Comparison of ENCODE assay signal across 13 mouse cellular contexts in the genomic region with DNA sequence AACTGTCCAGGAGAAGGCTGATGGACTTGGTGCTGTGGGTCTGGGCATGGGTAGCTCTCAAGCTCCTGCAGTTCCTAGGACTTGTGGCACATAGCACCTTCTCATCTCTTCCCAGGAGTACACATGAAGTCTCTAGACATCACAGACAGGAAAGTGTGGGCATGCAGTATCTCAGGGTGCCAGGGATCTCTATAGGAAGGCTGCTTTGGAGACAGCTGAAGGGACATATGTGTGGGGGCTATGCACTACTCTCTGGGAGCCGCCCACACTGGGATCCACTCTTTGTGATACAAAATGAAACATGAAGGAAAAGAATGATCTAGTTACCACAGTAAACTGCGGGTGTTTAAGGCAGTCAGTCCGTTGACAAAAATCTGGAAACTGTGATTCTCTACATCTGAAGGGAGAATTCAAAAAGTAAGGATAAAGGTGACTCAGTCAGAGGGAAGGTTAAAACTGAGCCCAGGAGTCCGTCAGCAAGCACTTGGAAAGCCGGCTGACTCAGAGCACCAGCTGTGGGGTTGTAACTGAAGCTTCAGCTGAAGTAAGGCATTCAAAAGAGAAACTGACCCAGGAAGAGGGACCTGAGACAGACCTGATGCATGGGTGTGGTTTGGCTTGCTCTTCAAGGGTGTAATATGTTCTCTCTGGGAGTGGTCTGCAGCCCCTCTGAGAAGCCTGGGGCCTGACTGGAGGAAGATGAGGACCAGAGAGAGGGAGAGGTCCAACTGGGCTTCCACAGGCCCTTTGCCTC. TPM values are rescaled to one million over a fixed set of nuclear protein-coding genes. Genes with fewer than 3 reads are reported as not detected.
DNase-seq lines count a peak whose midpoint lies in the region; ATAC-seq and TF ChIP-seq lines count a peak whose summit lies in the region.
"Had no signal": no experiment of that assay in that cellular context is flagged by ENCODE, and none has a peak within 500 bp of the region (broad histone marks: within the 10 kb centered on the region; RNA-seq: fewer than 3 reads in every experiment).

No protein-coding gene starts in this region.

- H3K27me3 ChIP-seq in midbrain, embryonic 16.5 days (ENCODE audit: control insufficient read depth, insufficient read depth, low read depth, low read length) = no peaks in the 10 kb centered on the region
- H3K27me3 ChIP-seq in midbrain, postnatal 0 days (ENCODE audit: insufficient read depth, low read length) = no peaks in the 10 kb centered on the region
- H3K27me3 ChIP-seq in forebrain, embryonic 16.5 days (replicated peaks; ENCODE audit: control insufficient read depth, insufficient read depth, low read length) = no peaks in the 10 kb centered on the region
- H3K27me3 ChIP-seq: forebrain, embryonic 13.5 days; heart, embryonic 15.5 days had no signal

- H3K9ac ChIP-seq in midbrain, embryonic 16.5 days (ENCODE audit: low read depth, low read length) = 0 out of 2 replicates have a peak overlapping the region, but pooled peaks have one; percentile 3
- no peak overlapping the region for H3K9ac ChIP-seq in midbrain, postnatal 0 days (replicated peaks; ENCODE audit: low read length, poor library complexity, severe bottlenecking)
- no peak overlapping the region for H3K9ac ChIP-seq in forebrain, embryonic 16.5 days (replicated peaks; ENCODE audit: low read depth, low read length)
- H3K9ac ChIP-seq: forebrain, embryonic 13.5 days; heart, embryonic 15.5 days; liver, embryonic 14.5 days had no signal

- no peak for ATAC-seq in midbrain, embryonic 16.5 days
- no peak for ATAC-seq in midbrain, postnatal 0 days (ENCODE audit: low FRiP score)
- ATAC-seq in forebrain, embryonic 16.5 days = no peak
- ATAC-seq: forebrain, embryonic 13.5 days had no signal

- DNase-seq in midbrain, postnatal 0 days (ENCODE audit: low spot score) = no peak
- DNase-seq in frontal cortex, postnatal 25 days (ENCODE audit: low spot score in 2 of 2) = peak; percentile 51 to 65
- peak; percentile 25 to 93 for DNase-seq in left cerebral cortex, adult 8-10 months (ENCODE audit: low spot score in 2 of 2)
- DNase-seq in skeletal muscle tissue, adult 2 months (ENCODE audit: low read depth, low spot score) = peak; percentile 72
- DNase-seq in kidney, postnatal 14 days = no peak
- no peak for DNase-seq in heart, postnatal 25 days (ENCODE audit: low spot score)
- DNase-seq: kidney, postnatal 36 days had no signal

- TF ChIP-seq CTCF in midbrain, postnatal 0 days (IDR thresholded peaks at IDR 0.05) = no peak

- no peaks in the 10 kb centered on the region; the same call in 1 of the 2 replicates for H3K36me3 ChIP-seq in midbrain, embryonic 16.5 days (ENCODE audit: control insufficient read depth, insufficient read depth, low read length)
- H3K36me3 ChIP-seq in midbrain, postnatal 0 days (ENCODE audit: insufficient read depth, low read length) = peaks cover 10% of the 10 kb centered on the region; the same call in 1 of the 2 replicates
- H3K36me3 ChIP-seq in forebrain, embryonic 16.5 days (ENCODE audit: control insufficient read depth, insufficient read depth) = no peaks in the 10 kb centered on the region

- no peak overlapping the region for H3K27ac ChIP-seq in midbrain, embryonic 16.5 days (ENCODE audit: low read length)
- no peak overlapping the region for H3K27ac ChIP-seq in midbrain, postnatal 0 days (ENCODE audit: low read depth, low read length)
- H3K27ac ChIP-seq in forebrain, embryonic 16.5 days (ENCODE audit: low read length) = no peak overlapping the region
- H3K27ac ChIP-seq: forebrain, embryonic 13.5 days; liver, embryonic 14.5 days; macrophage had no signal

- no peaks in the 10 kb centered on the region; the same call in 1 of the 2 replicates for H3K4me1 ChIP-seq in midbrain, embryonic 16.5 days (ENCODE audit: control insufficient read depth, insufficient read depth, low read length)
- H3K4me1 ChIP-seq in midbrain, postnatal 0 days (ENCODE audit: insufficient read depth, low read length) = no peaks in the 10 kb centered on the region
- H3K4me1 ChIP-seq in forebrain, embryonic 16.5 days (replicated peaks; ENCODE audit: control insufficient read depth, insufficient read depth, low read length) = peaks cover 10% of the 10 kb centered on the region

- intact Hi-C loops in heart, postnatal 25 days (cut with DNase I) = no loop called here

- H3K9me3 ChIP-seq in midbrain, embryonic 16.5 days (replicated peaks; ENCODE audit: control insufficient read depth, low read length, poor library complexity, severe bottlenecking) = no peaks in the 10 kb centered on the region
- no peaks in the 10 kb centered on the region for H3K9me3 ChIP-seq in midbrain, postnatal 0 days (ENCODE audit: low read length)
- H3K9me3 ChIP-seq in forebrain, embryonic 16.5 days (ENCODE audit: control insufficient read depth, low read length) = no peaks in the 10 kb centered on the region
- H3K9me3 ChIP-seq: forebrain, embryonic 13.5 days; heart, embryonic 15.5 days had no signal

- no peak overlapping the region for H3K4me3 ChIP-seq in midbrain, embryonic 16.5 days (ENCODE audit: low read depth, low read length)
- H3K4me3 ChIP-seq in midbrain, postnatal 0 days (ENCODE audit: low read depth, low read length) = no peak overlapping the region
- no peak overlapping the region for H3K4me3 ChIP-seq in forebrain, embryonic 16.5 days (replicated peaks; ENCODE audit: low read length)
- H3K4me3 ChIP-seq: forebrain, embryonic 13.5 days; heart, embryonic 15.5 days had no signal

- H3K4me2 ChIP-seq in midbrain, embryonic 16.5 days (ENCODE audit: low read length) = no peak overlapping the region
- H3K4me2 ChIP-seq in midbrain, postnatal 0 days (ENCODE audit: low read depth, low read length, poor library complexity, severe bottlenecking) = no peak overlapping the region
- H3K4me2 ChIP-seq in forebrain, embryonic 16.5 days (ENCODE audit: low read length) = no peak overlapping the region
- H3K4me2 ChIP-seq: forebrain, embryonic 13.5 days; heart, embryonic 15.5 days had no signal

- 90% methylated on average over 5 of the region's 5 CpGs for WGBS in midbrain, embryonic 16.5 days
- WGBS in midbrain, postnatal 0 days = 91% methylated on average over 5 of the region's 5 CpGs
- 86% methylated on average over 5 of the region's 5 CpGs for WGBS in forebrain, embryonic 16.5 days

RNA-seq across cellular contexts. Expression of a gene that starts 22.0 kb away (rescaled TPM):
- 39.6 and 44.4 TPM in 2 replicates for polyA plus RNA-seq in midbrain, embryonic 16.5 days (2015; fragmentation: Nextera tagmentation; extraction: Ambion mirVana)
- 19.6 and 21.9 TPM in 2 replicates for total RNA-seq in midbrain, postnatal 0 days (2014; rRNA removed)
- polyA plus RNA-seq in midbrain, postnatal 0 days (2015; fragmentation: Nextera tagmentation; extraction: Ambion mirVana) = 37.4 and 38.7 TPM in 2 replicates
- total RNA-seq in left cerebral cortex, adult 8-10 months (2022) = 10 to 100 TPM; 24.1 to 27.3 (median 26.1) TPM
- polyA plus RNA-seq in forebrain, embryonic 16.5 days (2015; fragmentation: Nextera tagmentation; extraction: Ambion mirVana) = 46.4 and 49.1 TPM in 2 replicates
- 10 to 100 TPM; 49.1 to 49.8 TPM for total RNA-seq in heart, postnatal 25 days (2021)

RNA-seq across cellular contexts. Expression of a gene that starts 22.1 kb away (rescaled TPM):
- 54.9 and 56.0 TPM in 2 replicates for polyA plus RNA-seq in midbrain, embryonic 16.5 days (2015; fragmentation: Nextera tagmentation; extraction: Ambion mirVana)
- 41.8 and 48.9 TPM in 2 replicates for total RNA-seq in midbrain, postnatal 0 days (2014; rRNA removed)
- polyA plus RNA-seq in midbrain, postnatal 0 days (2015; fragmentation: Nextera tagmentation; extraction: Ambion mirVana) = 51.5 and 52.8 TPM in 2 replicates
- 10 to 100 TPM; 29.8 to 33.5 (median 30.8) TPM for total RNA-seq in left cerebral cortex, adult 8-10 months (2022)
- polyA plus RNA-seq in forebrain, embryonic 16.5 days (2015; fragmentation: Nextera tagmentation; extraction: Ambion mirVana) = 53.2 and 57.9 TPM in 2 replicates
- total RNA-seq in heart, postnatal 25 days (2021) = 10 to 100 TPM; 49.9 to 51.6 TPM

Comparison
In these comparisons a context has a peak if more than half of its experiments do, and no peak if none do; other contexts are left out.
1. DNase-seq: peak in frontal cortex, postnatal 25 days (2 of 2), left cerebral cortex, adult 8-10 months (2 of 2) and skeletal muscle tissue, adult 2 months (single experiment); none in midbrain, postnatal 0 days (single experiment), kidney, postnatal 14 days (single experiment) and heart, postnatal 25 days (single experiment).